Mouse (Mus musculus): Measurements from ENCODE around the gene Kcnj10. TPM values are rescaled to one million over a fixed set of nuclear protein-coding genes. Genes with fewer than 3 reads are reported as not detected.
A peak's percentile ranks its signal among the peaks of the same experiment; 100 is the strongest.

Kcnj10 gene
- polyA plus RNA-seq, 1 experiment from 2014 or later: 0.24 TPM

- H3K27ac ChIP-seq (ENCODE audit: low read depth): no peak overlapping the region
- DNase-seq (no peak), ATAC-seq (ENCODE audit: insufficient read depth) (no peak)
- TF ChIP-seq CTCF (IDR thresholded peaks at IDR 0.05; ENCODE audit: low read depth): no peak
- H3K4me1 ChIP-seq (ENCODE audit: insufficient read depth): peaks cover 15% of the 10 kb centered on the region
- H3K4me2 ChIP-seq: no peak overlapping the region
- WGBS: 54% methylated on average over 7 of the region's 7 CpGs
- no peak overlapping the region for H3K9ac ChIP-seq
- H3K36me3 ChIP-seq (ENCODE audit: insufficient read depth): no peaks in the 10 kb centered on the region
- H3K4me3 ChIP-seq (ENCODE audit: low read depth, low read length): no peak overlapping the region
- H3K27me3 ChIP-seq (ENCODE audit: insufficient read depth, low read length): no peaks in the 10 kb centered on the region
- no peaks in the 10 kb centered on the region for H3K9me3 ChIP-seq (ENCODE audit: low read depth, low read length)
These were observed 41.5 kb upstream of the Kcnj10 start for GRCm38 (mm10) chr1:172299528-172299927.

GRCm38 (mm10) chr1:172300247-172300646, 40.8 kb upstream of the Kcnj10 start:
- ATAC-seq (ENCODE audit: insufficient read depth) (no peak), DNase-seq (no peak)
- Histone ChIP-seq H3K9me3 (ENCODE audit: low read depth, low read length) (no peaks in the 10 kb centered on the region), H3K9ac (no peak overlapping the region), H3K27ac (ENCODE audit: low read depth) (no peak overlapping the region), H3K4me2 (no peak overlapping the region), H3K4me3 (ENCODE audit: low read depth, low read length) (no peak overlapping the region), H3K36me3 (ENCODE audit: insufficient read depth) (no peaks in the 10 kb centered on the region), H3K27me3 (ENCODE audit: insufficient read depth, low read length) (no peaks in the 10 kb centered on the region), H3K4me1 (ENCODE audit: insufficient read depth) (peaks cover 15% of the 10 kb centered on the region)
- 57% methylated on average over 5 of the region's 5 CpGs for WGBS
- TF ChIP-seq CTCF (IDR thresholded peaks at IDR 0.05; ENCODE audit: low read depth): no peak

GRCm38 (mm10) chr1:172301180-172301579, 39.8 kb upstream of the Kcnj10 start:
- no peak for TF ChIP-seq CTCF (IDR thresholded peaks at IDR 0.05; ENCODE audit: low read depth)
- Histone ChIP-seq H3K27me3 (ENCODE audit: insufficient read depth, low read length) (no peaks in the 10 kb centered on the region), H3K9ac (no peak overlapping the region), H3K4me3 (ENCODE audit: low read depth, low read length) (no peak overlapping the region), H3K9me3 (ENCODE audit: low read depth, low read length) (no peaks in the 10 kb centered on the region), H3K4me2 (no peak overlapping the region), H3K36me3 (ENCODE audit: insufficient read depth) (no peaks in the 10 kb centered on the region), H3K27ac (ENCODE audit: low read depth) (no peak overlapping the region), H3K4me1 (ENCODE audit: insufficient read depth) (peaks cover 6% of the 10 kb centered on the region)
- 41% methylated on average over 12 of the region's 12 CpGs for WGBS
- DNase-seq (no peak), ATAC-seq (ENCODE audit: insufficient read depth) (no peak)

GRCm38 (mm10) chr1:172302311-172302710, 38.7 kb upstream of the Kcnj10 start:
- Histone ChIP-seq H3K27me3 (ENCODE audit: insufficient read depth, low read length) (no peaks in the 10 kb centered on the region), H3K4me1 (ENCODE audit: insufficient read depth) (no peaks in the 10 kb centered on the region; the same call in 1 of the 2 replicates), H3K36me3 (ENCODE audit: insufficient read depth) (no peaks in the 10 kb centered on the region), H3K4me2 (no peak overlapping the region), H3K27ac (ENCODE audit: low read depth) (no peak overlapping the region), H3K9me3 (ENCODE audit: low read depth, low read length) (no peaks in the 10 kb centered on the region), H3K9ac (no peak overlapping the region), H3K4me3 (ENCODE audit: low read depth, low read length) (no peak overlapping the region)
- no peak for TF ChIP-seq CTCF (IDR thresholded peaks at IDR 0.05; ENCODE audit: low read depth)
- ATAC-seq (ENCODE audit: insufficient read depth): no peak
- DNase-seq: no peak
- 51% methylated on average over 3 of the region's 3 CpGs for WGBS

- no peaks in the 10 kb centered on the region for H3K27me3 ChIP-seq (ENCODE audit: insufficient read depth, low read length)
- no peak overlapping the region for H3K4me2 ChIP-seq
- no peaks in the 10 kb centered on the region for H3K9me3 ChIP-seq (ENCODE audit: low read depth, low read length)
- no peak overlapping the region for H3K4me3 ChIP-seq (ENCODE audit: low read depth, low read length)
- no peak for DNase-seq
- no peak for ATAC-seq (ENCODE audit: insufficient read depth)
- no peak for TF ChIP-seq CTCF (IDR thresholded peaks at IDR 0.05; ENCODE audit: low read depth)
- no peaks in the 10 kb centered on the region; the same call in 1 of the 2 replicates for H3K4me1 ChIP-seq (ENCODE audit: insufficient read depth)
- H3K27ac ChIP-seq (ENCODE audit: low read depth): no peak overlapping the region
- H3K36me3 ChIP-seq (ENCODE audit: insufficient read depth): no peaks in the 10 kb centered on the region
- no peak overlapping the region for H3K9ac ChIP-seq
- 14% methylated on average over 6 of the region's 6 CpGs for WGBS
These were observed 38.2 kb upstream of the Kcnj10 start for GRCm38 (mm10) chr1:172302851-172303250.

- H3K9me3 ChIP-seq (ENCODE audit: low read depth, low read length): no peaks in the 10 kb centered on the region
- H3K4me2 ChIP-seq: no peak overlapping the region
- WGBS: 65% methylated on average over 6 of the region's 6 CpGs
- no peaks in the 10 kb centered on the region; the same call in 1 of the 2 replicates for H3K4me1 ChIP-seq (ENCODE audit: insufficient read depth)
- H3K4me3 ChIP-seq (ENCODE audit: low read depth, low read length): no peak overlapping the region
- H3K27ac ChIP-seq (ENCODE audit: low read depth): no peak overlapping the region
- H3K9ac ChIP-seq: no peak overlapping the region
- no peaks in the 10 kb centered on the region for H3K27me3 ChIP-seq (ENCODE audit: insufficient read depth, low read length)
- TF ChIP-seq CTCF (IDR thresholded peaks at IDR 0.05; ENCODE audit: low read depth): no peak
- no peaks in the 10 kb centered on the region for H3K36me3 ChIP-seq (ENCODE audit: insufficient read depth)
- DNase-seq (no peak), ATAC-seq (ENCODE audit: insufficient read depth) (no peak)
These were observed 36.6 kb upstream of the Kcnj10 start for GRCm38 (mm10) chr1:172304443-172304842.

GRCm38 (mm10) chr1:172305153-172305552, 35.9 kb upstream of the Kcnj10 start:
- WGBS: 86% methylated on average over 2 of the region's 2 CpGs
- Histone ChIP-seq H3K4me2 (no peak overlapping the region), H3K36me3 (ENCODE audit: insufficient read depth) (no peaks in the 10 kb centered on the region), H3K27me3 (ENCODE audit: insufficient read depth, low read length) (no peaks in the 10 kb centered on the region), H3K9me3 (ENCODE audit: low read depth, low read length) (no peaks in the 10 kb centered on the region), H3K27ac (ENCODE audit: low read depth) (no peak overlapping the region), H3K4me1 (ENCODE audit: insufficient read depth) (no peaks in the 10 kb centered on the region; the same call in 1 of the 2 replicates), H3K4me3 (ENCODE audit: low read depth, low read length) (no peak overlapping the region), H3K9ac (no peak overlapping the region)
- no peak for ATAC-seq (ENCODE audit: insufficient read depth)
- no peak for TF ChIP-seq CTCF (IDR thresholded peaks at IDR 0.05; ENCODE audit: low read depth)
- no peak for DNase-seq

GRCm38 (mm10) chr1:172305635-172306034, 35.4 kb upstream of the Kcnj10 start:
- Histone ChIP-seq H3K9me3 (ENCODE audit: low read depth, low read length) (no peaks in the 10 kb centered on the region), H3K4me3 (ENCODE audit: low read depth, low read length) (no peak overlapping the region), H3K4me1 (ENCODE audit: insufficient read depth) (no peaks in the 10 kb centered on the region; the same call in 1 of the 2 replicates), H3K36me3 (ENCODE audit: insufficient read depth) (no peaks in the 10 kb centered on the region), H3K9ac (no peak overlapping the region), H3K27ac (ENCODE audit: low read depth) (no peak overlapping the region), H3K4me2 (no peak overlapping the region), H3K27me3 (ENCODE audit: insufficient read depth, low read length) (no peaks in the 10 kb centered on the region)
- peak; percentile 50 for TF ChIP-seq CTCF (IDR thresholded peaks at IDR 0.05; ENCODE audit: low read depth)
- DNase-seq (peak; percentile 42), ATAC-seq (ENCODE audit: insufficient read depth) (no peak)
- WGBS: 65% methylated on average over 3 of the region's 3 CpGs

All from lung, embryonic 14.5 days (tissue).